Comparison of ENCODE assay signal across 12 mouse cellular contexts in genomic region chr14:77524303-77524702, GRCm38 (mm10).
DNase-seq lines count a peak whose midpoint lies in the region; ATAC-seq and TF ChIP-seq lines count a peak whose summit lies in the region.
"Had no signal": no experiment of that assay in that cellular context is flagged by ENCODE, and none has a peak within 500 bp of the region (broad histone marks: within the 10 kb centered on the region; RNA-seq: fewer than 3 reads in every experiment).

No protein-coding gene starts in this region.

- H3K4me2 ChIP-seq in forebrain, embryonic 15.5 days (replicated peaks): no peak overlapping the region
- no peak overlapping the region for H3K4me2 ChIP-seq in forebrain, postnatal 0 days (ENCODE audit: low read depth)
- H3K4me2 ChIP-seq: heart, embryonic 12.5 days had no signal

- H3K9ac ChIP-seq in forebrain, embryonic 15.5 days (replicated peaks): no peak overlapping the region
- no peak overlapping the region for H3K9ac ChIP-seq in forebrain, postnatal 0 days
- H3K9ac ChIP-seq: heart, embryonic 12.5 days had no signal

- H3K27me3 ChIP-seq in E14TG2a.4 (ENCODE audit: insufficient read depth, low read length): no peaks in the 10 kb centered on the region
- H3K27me3 ChIP-seq in forebrain, embryonic 15.5 days: no peaks in the 10 kb centered on the region
- no peaks in the 10 kb centered on the region for H3K27me3 ChIP-seq in forebrain, postnatal 0 days (ENCODE audit: insufficient read depth, low read length)
- H3K27me3 ChIP-seq: heart, embryonic 12.5 days had no signal

- H3K36me3 ChIP-seq in E14TG2a.4 (ENCODE audit: insufficient read depth, low read length): peaks cover 65% of the 10 kb centered on the region
- H3K36me3 ChIP-seq in forebrain, embryonic 15.5 days: no peaks in the 10 kb centered on the region
- H3K36me3 ChIP-seq in forebrain, postnatal 0 days (ENCODE audit: insufficient read depth): no peaks in the 10 kb centered on the region
- H3K36me3 ChIP-seq: heart, embryonic 12.5 days had no signal

- H3K4me1 ChIP-seq in lung, adult 2 months (ENCODE audit: control insufficient read depth, insufficient read depth, low read length): no peaks in the 10 kb centered on the region
- H3K4me1 ChIP-seq in E14TG2a.4 (replicated peaks; ENCODE audit: low read depth, low read length): peaks cover 77% of the 10 kb centered on the region
- H3K4me1 ChIP-seq in forebrain, embryonic 15.5 days: no peaks in the 10 kb centered on the region
- H3K4me1 ChIP-seq in forebrain, postnatal 0 days (ENCODE audit: insufficient read depth): no peaks in the 10 kb centered on the region
- H3K4me1 ChIP-seq: heart, embryonic 12.5 days had no signal

- H3K9me3 ChIP-seq in E14TG2a.4 (ENCODE audit: low read length): 0 out of 2 replicates have a peak, but pooled peaks cover 2% of the 10 kb centered on the region
- no peaks in the 10 kb centered on the region for H3K9me3 ChIP-seq in forebrain, embryonic 15.5 days
- H3K9me3 ChIP-seq in forebrain, postnatal 0 days (ENCODE audit: low read length): no peaks in the 10 kb centered on the region
- H3K9me3 ChIP-seq: heart, embryonic 12.5 days had no signal

- no peak for TF ChIP-seq CTCF in lung, adult 2 months (IDR thresholded peaks at IDR 0.05; ENCODE audit: insufficient read depth, low read length)
- no peak for TF ChIP-seq CTCF in E14TG2a.4 (conservative IDR thresholded peaks at IDR 0.05; ENCODE audit: low read length)
- no peak for TF ChIP-seq CTCF in forebrain, postnatal 0 days (IDR thresholded peaks at IDR 0.05; ENCODE audit: low read depth)

- no peak overlapping the region for H3K27ac ChIP-seq in forebrain, embryonic 15.5 days (replicated peaks)
- H3K27ac ChIP-seq in forebrain, postnatal 0 days (ENCODE audit: low read depth, low read length): no peak overlapping the region
- H3K27ac ChIP-seq: gastrocnemius, adult 2 months had no signal

- no peak overlapping the region for H3K4me3 ChIP-seq in lung, adult 2 months (replicated peaks; ENCODE audit: extremely low read depth, low read depth, low read length)
- H3K4me3 ChIP-seq in E14TG2a.4 (replicated peaks; ENCODE audit: low read length): peak overlapping the region; percentile 86
- no peak overlapping the region for H3K4me3 ChIP-seq in forebrain, embryonic 15.5 days
- H3K4me3 ChIP-seq in forebrain, postnatal 0 days (ENCODE audit: low read depth, low read length): no peak overlapping the region
- H3K4me3 ChIP-seq: gastrocnemius, adult 2 months; heart, embryonic 12.5 days had no signal

- TF ChIP-seq POLR2A in lung, adult 2 months (IDR thresholded peaks at IDR 0.05; ENCODE audit: borderline replicate concordance, extremely low read depth, low read depth, low read length): no peak

- WGBS in lung, adult 2 months: 54% methylated on average over 4 of the region's 4 CpGs
- WGBS in forebrain, embryonic 15.5 days: 85% methylated on average over 4 of the region's 4 CpGs
- WGBS in forebrain, postnatal 0 days: 76% methylated on average over 4 of the region's 4 CpGs

- ATAC-seq in granulocyte monocyte progenitor cell, adult 5-6 weeks (replicated peaks; ENCODE audit: poor library complexity, severe bottlenecking): peak; percentile 83
- ATAC-seq in forebrain, embryonic 15.5 days (replicated peaks): no peak
- no peak for ATAC-seq in forebrain, postnatal 0 days

- peak; percentile 34 for DNase-seq in lung, postnatal 25 days (ENCODE audit: low spot score)
- DNase-seq in lung, adult 2 months: no peak
- peak; percentile 10 for DNase-seq in naive thymus-derived CD4-positive, alpha-beta T cell, adult 2 months (ENCODE audit: low read depth)
- DNase-seq in forebrain, postnatal 0 days: no peak
- DNase-seq: adrenal gland, postnatal 25 days; cerebellum, postnatal 14 days; gastrocnemius, adult 2 months; kidney, adult 18-20 months had no signal

Comparison
In these comparisons a context has a peak if more than half of its experiments do, and no peak if none do; other contexts are left out.
1. DNase-seq: peak in lung, postnatal 25 days (single experiment) and naive thymus-derived CD4-positive, alpha-beta T cell, adult 2 months (single experiment); none in lung, adult 2 months (single experiment) and forebrain, postnatal 0 days (single experiment).